Mouse (Mus musculus): ENCODE measurements around the gene Csgalnact2.

DNA sequence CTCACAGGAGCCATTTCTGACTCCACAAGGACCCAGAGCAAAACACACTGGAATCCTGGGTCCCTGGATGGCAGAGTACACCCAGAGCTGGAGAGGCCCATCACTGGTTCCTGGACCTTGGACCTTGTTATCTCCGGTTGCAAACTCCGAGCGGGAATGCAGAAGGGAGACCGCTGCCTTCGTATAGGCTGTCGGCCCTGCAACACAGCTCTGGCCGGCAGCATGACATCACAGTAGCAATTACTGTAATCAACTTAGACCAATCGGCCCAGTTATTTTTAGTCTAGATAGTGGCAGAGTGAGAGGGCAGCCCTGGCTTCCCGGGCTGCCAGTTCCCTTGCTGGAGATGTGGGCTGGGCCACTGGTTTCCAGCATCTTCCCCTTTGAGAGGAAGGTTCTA lies 49.7 kb upstream of the Csgalnact2 start:
- TF ChIP-seq POLR2A (IDR thresholded peaks at IDR 0.05; ENCODE audit: borderline replicate concordance, control insufficient read depth, low read depth, low read length) (no peak), CTCF (IDR thresholded peaks at IDR 0.05; ENCODE audit: control insufficient read depth, insufficient read depth, low read length) (no peak)
